Mouse (Mus musculus): ENCODE measurements around the gene Ica1. TPM values are rescaled to one million over a fixed set of nuclear protein-coding genes. Genes with fewer than 3 reads are reported as not detected.

The Ica1 gene
- total RNA-seq, 4 experiments from 2014 or later = 54.8 to 63.2 (median 57.9) TPM

DNA sequence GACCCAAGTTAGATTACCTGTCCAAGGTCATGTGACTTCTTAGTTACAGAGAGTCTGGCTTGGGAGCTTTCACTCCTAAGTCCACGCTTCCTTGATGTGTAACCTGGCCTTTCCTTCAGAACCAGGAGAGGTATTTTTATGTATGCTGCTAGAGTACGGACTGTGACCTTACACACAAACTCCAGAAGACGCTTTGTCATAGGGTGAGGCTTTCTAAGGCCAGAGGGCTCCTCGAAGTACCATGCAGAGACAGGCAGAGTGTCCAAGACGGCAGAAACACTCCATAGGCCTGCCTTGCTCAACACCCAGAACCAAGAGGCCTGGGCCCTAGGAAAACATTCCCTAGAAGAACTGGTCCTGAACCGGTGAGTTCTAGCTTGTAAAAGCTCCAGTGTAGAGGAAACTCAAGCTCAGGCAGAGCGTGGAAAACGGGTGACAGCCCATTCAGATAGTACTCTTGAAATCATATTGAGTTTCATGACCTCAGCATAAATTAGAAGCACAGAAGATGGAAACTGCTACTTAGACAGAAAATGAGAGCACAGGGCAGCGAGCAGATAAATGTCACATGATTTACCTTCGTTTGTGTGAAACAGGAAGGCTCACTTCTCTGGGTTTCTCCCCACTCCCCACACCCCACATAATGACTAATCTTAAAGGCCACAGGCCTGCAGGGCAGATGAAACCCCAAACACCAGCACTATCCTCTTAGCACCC lies 129.9 kb downstream of the Ica1 start:
- DNase-seq (ENCODE audit: low spot score in 2 of 2) = no peak

DNA sequence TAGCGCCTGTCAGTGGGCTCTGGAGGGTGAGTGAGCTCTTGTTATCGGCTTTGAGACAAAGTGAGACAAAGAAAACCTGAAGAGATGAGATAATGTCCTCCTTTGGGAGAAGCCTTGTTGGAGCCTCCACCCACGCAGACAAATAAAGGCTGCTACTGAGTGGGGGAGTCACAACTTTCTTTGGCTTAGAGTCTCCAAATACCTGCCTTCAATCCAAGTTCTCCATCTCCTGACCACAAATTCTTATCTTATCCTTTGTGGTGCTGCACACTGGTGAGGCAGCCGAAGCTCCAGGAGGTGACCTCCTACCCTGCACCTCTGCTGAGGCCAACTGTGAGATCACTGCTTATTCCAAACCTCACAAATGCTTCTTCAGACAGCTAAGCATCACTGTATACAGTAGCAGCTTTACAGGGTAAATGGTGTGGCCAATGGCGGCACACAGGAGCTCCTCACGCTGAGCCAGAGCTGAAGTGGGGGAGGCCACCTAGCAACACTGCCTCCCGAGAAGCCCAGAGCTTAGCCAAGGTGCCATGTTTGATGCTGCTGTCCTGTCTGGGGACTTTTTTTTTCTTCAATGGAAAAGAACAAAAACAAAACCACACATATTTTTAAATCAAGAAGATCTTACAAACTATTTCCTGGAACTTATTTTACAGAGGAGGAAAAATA lies 130.6 kb downstream of the Ica1 start:
- DNase-seq (ENCODE audit: low spot score in 2 of 2) = no peak

DNA sequence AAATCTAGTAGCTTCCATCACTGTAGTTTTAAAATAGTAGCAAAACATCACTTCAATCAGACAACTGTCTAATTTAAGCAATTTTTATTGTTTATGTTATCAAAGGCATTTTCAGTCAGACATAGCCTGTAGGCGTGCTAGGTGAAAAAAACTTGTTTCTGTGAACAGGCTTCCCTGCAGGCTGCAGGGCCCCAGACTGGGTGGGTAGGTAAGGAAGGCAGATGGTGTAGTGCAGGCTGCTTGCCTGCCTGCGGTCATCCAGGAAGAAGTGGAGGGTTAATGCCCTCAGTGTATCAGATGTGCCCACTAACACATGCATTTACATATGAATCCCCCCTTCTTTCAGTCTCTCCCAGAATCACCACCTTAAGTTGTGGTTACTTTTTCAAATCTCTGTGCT lies 132.6 kb downstream of the Ica1 start:
- no peak for DNase-seq (ENCODE audit: low spot score in 2 of 2)

DNA sequence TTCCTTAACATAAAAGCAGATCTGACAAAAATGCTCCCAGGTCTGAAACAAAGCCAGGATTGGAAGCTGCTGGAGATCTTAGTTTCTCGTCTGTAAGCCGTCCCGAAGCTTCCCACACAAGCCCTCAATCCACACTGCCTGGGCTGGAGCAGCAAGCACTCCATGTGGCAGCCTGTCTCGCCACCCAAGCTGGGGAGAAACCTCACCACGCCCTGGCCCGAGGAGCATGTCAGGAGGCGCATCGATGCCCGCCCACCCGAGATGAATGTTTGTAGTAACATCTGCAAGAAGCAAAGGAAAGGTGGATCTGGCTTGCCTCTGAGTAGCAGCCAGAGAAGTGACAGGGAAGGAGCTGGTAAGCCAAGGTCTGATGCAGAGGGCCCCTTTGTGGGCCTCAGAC lies 133.6 kb downstream of the Ica1 start:
- no peak for DNase-seq (ENCODE audit: low spot score in 2 of 2)

DNA sequence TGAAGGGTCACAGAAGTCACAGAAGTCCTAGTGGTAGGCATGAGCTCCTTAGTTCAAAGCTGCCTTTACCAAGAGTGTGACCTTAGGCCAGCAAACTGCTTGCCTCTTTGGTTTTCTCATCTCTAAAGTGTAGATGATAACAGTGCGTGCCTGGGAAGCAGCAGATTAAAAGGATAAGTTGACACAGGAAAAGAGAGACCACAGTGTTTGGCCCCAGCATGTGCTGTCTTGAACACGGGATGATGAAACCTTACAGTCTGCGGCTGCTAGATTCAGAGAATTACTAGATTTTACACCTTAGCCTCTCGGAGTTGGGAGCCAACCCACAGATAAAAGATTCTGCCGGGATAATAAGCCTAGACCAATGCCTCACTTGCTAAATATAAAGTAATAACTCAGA lies 137.4 kb downstream of the Ica1 start:
- DNase-seq (ENCODE audit: low spot score in 2 of 2) = no peak

DNA sequence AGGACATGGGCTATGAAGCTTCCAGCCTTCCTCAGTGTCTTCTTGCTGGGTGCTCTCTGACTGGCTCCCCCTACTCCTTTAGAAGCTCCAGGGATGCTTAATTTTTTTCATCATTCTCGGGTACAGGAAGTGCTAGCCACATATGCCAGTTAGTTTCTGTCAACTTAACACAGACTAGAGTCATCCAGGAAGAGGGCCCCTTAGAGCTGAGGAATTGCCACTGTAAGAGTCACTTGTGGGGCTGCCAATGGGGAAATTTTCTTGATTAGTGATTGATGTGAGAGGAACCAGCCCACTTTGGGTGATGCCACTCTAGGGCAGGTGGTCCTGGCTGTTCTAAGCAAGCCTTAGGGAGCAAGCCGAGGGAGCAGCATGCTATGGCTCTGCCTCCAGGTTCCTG lies 138.8 kb downstream of the Ica1 start:
- DNase-seq (ENCODE audit: low spot score in 2 of 2) = no peak

DNA sequence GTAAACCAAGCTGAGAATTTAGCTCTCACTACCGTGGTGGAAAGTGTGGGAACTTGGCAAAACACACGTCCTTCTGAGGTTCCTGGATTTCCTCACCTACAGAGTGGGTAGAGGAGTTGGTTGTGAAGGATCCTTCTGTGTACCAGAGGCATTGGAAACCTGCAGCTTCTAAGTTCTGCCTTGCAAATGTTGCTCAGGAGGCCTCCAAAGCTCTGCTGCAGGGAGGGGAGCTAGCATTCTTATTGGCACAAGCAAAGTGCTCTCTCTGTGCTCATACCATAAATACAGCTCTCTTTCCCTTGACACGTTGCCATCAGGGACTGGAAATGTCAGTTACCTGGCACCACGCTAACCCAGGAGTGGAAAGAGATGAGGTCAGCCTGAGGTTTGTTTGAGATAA lies 139.4 kb downstream of the Ica1 start:
- DNase-seq (ENCODE audit: low spot score in 2 of 2) = peak in 1 of 2 experiments; percentile 29

DNA sequence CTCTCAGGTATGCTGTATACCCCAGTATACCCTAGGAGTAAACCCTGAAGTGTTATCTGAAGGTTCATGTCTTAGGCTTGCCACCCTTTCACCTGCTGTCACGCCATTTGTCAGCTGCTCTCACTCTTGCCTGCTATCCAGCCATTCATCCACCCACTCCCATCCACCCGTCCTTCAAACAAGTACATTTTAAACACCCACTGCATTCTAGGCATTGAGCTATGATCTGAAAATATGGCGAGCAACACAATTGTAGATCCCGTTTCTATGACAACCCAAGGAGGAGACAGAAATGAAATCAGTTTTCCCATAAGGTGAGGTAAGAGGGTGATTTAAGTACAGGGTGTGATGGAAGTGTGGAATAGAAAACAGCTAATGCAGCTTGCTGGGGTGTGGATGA lies 140.2 kb downstream of the Ica1 start:
- DNase-seq (ENCODE audit: low spot score in 2 of 2) = peak in 1 of 2 experiments; percentile 41

DNA sequence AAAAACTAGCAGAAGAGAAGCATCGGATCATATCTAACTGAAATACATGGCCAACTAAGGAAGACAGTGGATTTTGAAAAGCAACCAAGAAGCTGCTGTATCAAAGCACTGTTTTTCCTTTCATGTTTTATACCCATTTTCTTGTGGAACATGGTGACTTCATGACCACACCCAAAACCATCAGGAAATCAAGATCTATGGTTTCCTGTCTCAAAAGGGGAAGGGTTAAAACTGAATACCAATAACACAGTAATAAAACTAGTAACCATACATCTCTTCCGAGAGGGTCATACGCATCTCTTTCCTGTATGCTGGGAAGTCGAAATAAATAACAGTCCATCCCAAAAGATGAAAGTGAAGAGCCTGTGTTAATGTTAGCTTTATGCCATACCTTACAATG lies 145.6 kb downstream of the Ica1 start:
- DNase-seq (ENCODE audit: low spot score in 2 of 2) = no peak

DNA sequence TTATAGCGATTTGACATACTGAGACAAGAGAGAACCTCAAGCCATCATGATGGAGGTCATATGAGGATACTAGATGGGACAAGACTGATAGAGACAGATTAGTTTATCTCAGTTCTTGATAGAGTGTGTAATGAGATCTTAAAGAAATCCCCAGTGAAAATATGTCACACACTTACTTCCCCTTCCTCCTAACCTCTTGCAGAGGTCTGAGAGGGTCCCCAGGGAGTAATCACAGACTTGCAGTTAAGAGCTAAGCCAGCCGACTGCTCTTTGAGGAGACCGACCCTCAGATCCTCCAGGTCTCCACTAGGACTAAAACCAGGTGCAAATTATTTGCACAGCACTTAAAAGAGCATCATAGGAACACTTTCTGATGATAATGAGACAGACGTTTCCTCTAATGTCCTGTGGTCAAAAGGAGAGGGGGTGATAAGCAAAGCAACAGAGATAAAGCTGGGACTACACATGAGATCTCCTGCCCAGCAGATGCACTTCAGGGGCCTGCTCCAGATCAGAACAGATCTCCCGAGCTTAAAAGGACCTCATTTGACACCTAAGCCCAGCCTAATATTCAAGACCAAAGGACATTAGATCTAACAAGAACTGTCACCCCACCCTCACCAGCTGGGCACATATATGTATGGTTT lies 146.2 kb downstream of the Ica1 start:
- DNase-seq (ENCODE audit: low spot score in 2 of 2) = no peak

DNA sequence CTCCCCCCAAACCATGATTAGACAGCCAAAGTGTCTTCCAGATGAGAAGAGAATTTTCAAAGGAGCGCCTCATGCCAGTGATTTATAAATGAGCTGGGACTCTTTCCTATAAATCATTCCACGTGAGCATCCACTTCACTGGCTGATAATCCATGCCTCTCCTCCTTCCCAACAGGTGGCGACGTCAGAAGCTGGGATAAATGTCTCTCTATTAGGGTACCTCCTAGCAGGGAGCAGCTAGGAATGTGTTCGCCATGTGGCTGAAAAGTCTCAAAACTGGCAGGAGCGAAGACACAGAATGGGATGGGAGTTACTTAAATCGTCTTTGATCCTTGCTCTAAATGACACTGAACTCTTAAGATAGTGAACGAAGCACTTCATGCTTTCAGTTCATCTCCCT lies 146.9 kb downstream of the Ica1 start:
- no peak for DNase-seq (ENCODE audit: low spot score in 2 of 2)

DNA sequence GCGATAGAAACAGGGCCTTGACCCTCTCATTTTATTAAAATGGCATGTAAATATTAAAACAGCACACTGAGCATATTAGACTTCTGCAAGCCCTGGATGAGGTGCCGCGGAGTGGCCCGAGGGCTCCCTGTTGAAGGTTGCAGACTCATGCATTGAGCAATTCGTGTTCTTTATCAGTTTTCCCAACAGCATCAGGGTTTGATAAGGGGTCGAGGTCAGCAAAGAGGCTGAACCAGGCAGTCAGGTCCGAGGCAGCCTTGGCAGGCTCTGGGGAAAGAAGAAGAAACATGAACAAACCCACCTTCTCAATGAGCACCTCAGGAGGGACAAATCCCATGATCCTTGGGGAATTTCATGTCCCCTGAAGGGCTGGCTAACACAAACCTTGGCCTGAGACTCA lies 147.8 kb downstream of the Ica1 start:
- no peak for DNase-seq (ENCODE audit: low spot score in 2 of 2)

DNA sequence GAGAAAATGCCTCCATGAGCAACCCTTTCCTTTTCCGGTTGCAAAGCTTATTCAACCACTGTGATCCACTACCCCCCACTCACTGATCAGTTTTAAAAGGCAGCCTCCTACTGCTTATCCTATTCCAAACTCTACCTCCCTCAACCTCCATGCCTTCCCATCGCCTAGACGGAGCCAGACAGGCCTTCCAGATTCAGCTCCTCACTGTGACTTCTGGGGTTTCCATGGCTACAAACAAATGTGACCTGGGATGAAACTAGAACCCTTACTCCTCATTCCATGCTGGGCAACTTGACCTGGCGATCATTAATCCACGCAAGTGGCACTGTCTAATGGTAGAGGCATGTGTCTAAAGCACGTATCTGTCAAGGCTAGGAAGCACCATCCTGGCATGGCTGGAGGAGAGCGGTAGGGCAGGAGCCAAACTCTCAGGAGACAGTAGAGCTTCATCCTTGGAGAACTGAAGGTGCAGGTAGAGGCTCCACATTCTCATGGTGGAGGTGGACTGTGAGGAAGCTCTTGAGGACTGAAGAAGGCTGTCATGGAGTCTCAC lies 149.5 kb downstream of the Ica1 start:
- no peak for DNase-seq (ENCODE audit: low spot score in 2 of 2)

DNA sequence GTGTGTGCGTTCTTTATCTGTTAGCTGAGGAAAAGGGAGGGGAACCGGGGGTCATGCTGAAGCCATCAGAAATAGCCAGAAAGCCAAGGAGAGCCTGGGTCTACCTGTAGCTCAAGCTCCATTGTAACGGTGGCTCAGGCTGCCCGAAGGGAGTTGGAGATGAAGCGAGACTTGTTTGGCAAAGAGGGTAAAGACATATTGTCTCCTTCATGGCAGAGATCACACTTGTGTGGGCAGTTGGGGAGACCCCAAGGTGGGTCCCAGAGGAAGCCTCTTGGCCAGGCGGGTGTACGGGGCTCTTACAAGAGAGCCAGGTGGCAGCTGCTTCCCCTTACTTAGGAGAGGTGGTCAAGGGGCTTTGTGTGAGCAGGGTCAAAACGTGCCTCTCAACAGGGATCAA lies 150.1 kb downstream of the Ica1 start:
- DNase-seq (ENCODE audit: low spot score in 2 of 2) = no peak

DNA sequence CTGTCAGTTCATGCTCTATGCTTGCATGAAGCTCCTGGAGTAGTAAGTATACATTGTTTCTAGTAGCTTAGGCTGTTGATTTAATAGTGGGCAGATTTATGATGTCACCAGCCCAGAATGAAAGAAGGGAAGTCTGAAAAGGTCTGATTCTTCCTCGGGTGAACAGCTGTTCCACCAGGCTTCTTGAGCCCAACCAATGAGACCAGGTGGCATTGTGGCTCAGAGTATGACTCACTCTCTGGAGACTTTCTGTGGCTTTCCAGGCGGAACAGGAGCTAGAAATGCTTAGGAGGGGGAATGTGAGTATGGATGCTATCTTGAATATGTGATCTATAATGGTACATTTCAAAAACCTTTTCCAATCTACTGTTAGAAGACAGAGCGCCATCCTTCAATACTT lies 155.2 kb downstream of the Ica1 start:
- DNase-seq (ENCODE audit: low spot score in 2 of 2) = no peak

DNA sequence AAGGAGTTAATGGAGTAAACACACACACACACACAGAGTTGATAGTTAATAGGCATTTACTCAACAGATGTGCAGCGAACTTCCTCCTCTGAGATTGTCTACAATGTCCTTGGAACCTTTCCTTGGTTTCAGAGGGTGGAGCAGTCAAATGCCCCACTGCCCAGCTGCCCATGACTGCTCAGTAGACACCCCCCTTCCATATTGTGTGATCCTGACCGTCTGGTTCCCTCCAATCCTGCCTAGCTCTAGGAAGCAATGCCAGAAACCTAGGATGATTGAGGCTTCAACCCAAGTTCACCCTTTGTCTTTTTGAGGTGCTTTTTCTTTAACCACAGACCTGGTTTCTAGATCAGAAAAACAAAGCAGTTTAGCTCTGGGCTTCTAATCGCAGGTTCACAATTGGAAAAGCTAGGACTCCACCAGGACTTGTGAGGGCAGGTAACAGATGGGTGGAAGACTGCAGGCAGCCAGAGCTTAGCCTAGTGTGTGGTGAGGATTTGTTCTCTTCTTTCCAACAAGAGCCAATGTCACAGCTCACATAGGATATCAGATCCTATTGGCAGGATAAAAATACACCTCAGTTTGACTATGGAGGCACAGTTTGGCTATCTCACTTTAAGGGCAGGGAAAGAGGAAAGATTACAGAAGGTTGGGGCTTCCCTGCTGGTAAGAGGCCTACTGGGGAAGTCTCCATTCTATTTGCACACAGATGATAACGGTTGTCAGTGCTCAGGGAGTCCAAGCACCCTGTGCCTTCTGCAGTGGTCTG lies 158.5 kb downstream of the Ica1 start:
- no peak for DNase-seq (ENCODE audit: low spot score in 2 of 2)

DNA sequence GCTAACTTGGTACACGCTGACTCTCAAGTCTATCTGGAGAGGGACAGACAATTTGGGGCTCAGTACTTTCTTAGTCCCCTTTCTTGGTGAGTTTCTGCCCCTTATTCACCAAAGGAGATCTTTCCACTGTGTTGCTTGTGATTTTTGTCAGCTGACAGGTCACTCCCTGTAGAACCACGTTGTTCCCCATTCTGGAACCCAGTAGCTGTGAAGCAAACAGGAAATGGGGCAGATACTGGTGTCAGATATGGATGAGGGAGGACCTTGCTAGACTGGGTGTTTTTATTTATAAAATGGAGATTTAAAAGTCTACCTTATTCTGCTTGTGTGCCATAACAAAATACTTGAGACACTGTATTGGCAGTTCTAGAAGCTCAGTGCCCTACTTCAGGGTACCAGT lies 160.9 kb downstream of the Ica1 start:
- no peak for DNase-seq (ENCODE audit: low spot score in 2 of 2)

DNA sequence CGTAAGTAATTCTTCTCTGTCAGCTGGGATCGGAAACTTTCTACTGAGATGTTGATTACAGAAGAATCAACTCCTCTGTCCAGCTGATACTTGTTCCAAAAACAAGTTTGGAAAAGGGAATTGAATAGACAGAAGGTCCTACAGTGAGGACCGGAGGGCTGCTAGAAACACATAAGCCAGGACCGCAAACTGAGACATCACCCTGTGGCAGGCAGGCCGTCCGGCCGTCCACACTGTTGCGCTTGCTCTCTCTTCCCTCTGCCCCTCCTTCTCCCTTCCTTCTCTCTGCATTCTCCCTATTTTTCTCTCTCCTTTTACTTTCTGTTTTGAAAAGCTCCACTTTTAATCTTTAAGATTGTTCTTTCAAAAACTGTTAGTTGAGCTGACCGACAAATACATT lies 186.6 kb downstream of the Ica1 start:
- DNase-seq (ENCODE audit: low spot score in 2 of 2) = no peak

DNA sequence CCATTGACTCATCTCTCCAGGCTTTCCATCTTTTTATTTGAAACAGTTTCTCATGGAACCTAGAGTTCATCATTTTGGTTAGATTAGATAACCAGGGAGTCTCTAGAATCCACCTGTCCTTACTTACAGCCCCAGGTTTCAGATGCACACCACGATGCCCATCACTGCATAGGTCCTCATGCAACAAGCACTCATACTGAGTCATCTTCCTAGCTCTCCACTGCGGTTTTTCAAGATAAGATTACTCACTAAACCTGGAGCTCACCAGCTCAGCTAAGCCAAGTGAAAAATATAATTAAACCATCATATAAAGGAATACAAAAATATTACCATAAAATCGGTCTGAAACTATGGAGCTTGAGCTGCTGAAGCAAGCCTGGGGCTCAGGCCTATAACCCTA lies 194.4 kb downstream of the Ica1 start:
- DNase-seq (ENCODE audit: low spot score in 2 of 2) = no peak

DNA sequence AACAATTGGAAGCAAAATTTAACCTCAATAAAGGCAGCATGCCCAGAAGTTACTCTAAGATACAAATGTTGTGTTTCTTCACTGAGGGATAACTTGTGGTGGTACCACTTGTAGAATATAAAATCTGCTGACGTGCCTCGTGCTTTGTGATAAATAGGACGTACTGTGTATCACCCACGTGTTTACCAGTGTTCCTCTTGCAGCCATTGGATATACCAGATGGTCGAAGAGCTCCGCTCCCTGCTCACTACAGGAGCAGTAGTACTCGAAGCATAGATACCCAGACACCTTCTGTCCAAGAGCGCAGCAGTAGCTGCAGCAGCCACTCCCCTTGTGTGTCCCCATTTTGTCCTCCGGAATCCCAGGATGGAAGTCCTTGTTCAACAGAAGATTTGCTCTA lies 195.9 kb downstream of the Ica1 start:
- DNase-seq (ENCODE audit: low spot score in 2 of 2) = peak in 1 of 2 experiments; percentile 33
